Mouse (Mus musculus): ENCODE measurements around the gene Gabpb2. TPM values are rescaled to one million over a fixed set of nuclear protein-coding genes. Genes with fewer than 3 reads are reported as not detected.

Gabpb2 gene
- total and polyA plus RNA-seq, 3 experiments: 72.2 to 92.8 (median 82.2) TPM

DNA sequence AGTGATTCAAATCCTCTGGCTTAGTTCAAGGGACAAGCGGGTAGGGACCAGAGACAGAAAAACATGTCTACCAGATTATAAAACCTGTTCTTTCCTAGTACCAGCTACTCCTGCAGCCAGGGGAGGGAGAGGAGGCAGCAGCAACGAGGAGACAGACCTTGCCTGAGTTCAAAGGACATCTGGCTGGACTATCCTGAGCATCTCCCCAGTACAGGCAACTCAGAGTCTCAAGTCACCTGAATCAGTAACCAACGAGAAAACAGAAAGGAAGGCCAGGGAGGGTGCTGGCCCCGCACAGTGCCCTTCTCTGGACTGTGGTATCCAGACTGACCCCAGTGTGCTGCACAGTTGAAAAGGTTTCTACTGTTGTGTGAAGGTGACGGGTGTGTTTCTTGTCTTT, 39.2 kb upstream of the Gabpb2 start:
- Histone ChIP-seq H3K27ac (ENCODE audit: control insufficient read depth, low read depth, low read length) (no peak overlapping the region), H3K79me2 (ENCODE audit: control insufficient read depth, insufficient read depth, low read length, poor library complexity) (no peaks in the 10 kb centered on the region), H3K36me3 (ENCODE audit: control insufficient read depth in 1 of 2, insufficient read depth in 2 of 2, low read length in 2 of 2) (peaks cover 0 to 22% of the 10 kb centered on the region in 2 experiments; a peak in 2 of 4 replicates), H3K9me3 (replicated peaks; ENCODE audit: insufficient read depth, low read length) (no peaks in the 10 kb centered on the region), H3K4me1 (ENCODE audit: control insufficient read depth in 1 of 2, insufficient read depth in 2 of 2, low read length in 2 of 2) (no peaks in the 10 kb centered on the region), H3K9ac (ENCODE audit: control insufficient read depth, low read depth, low read length, poor library complexity, severe bottlenecking) (no peak overlapping the region), H3K4me3 (ENCODE audit: control insufficient read depth in 1 of 2, insufficient read depth in 1 of 2, low read depth in 2 of 2, low read length in 2 of 2) (no peak overlapping the region), H3K27me3 (ENCODE audit: control insufficient read depth in 1 of 2, insufficient read depth in 2 of 2, low read length in 2 of 2) (no peaks in the 10 kb centered on the region)
- TF ChIP-seq NELFE (IDR thresholded peaks at IDR 0.05; ENCODE audit: low read depth, low read length): no peak
- TF ChIP-seq ZC3H11A (IDR thresholded peaks at IDR 0.05; ENCODE audit: low read depth, low read length): no peak
- no peak for TF ChIP-seq BHLHE40 (IDR thresholded peaks at IDR 0.05; ENCODE audit: borderline replicate concordance, low read depth, low read length)
- no peak for TF ChIP-seq CTCF (IDR thresholded peaks at IDR 0.05 in 2 of 3, conservative IDR thresholded peaks at IDR 0.05 in 1 of 3; ENCODE audit: control insufficient read depth in 1 of 3, insufficient read depth in 1 of 3, low read depth in 2 of 3, low read length in 3 of 3, poor library complexity in 1 of 3, severe bottlenecking in 1 of 3)
- no peak for TF ChIP-seq UBTF (IDR thresholded peaks at IDR 0.05; ENCODE audit: borderline replicate concordance, insufficient read depth, low read depth, low read length)
- no peak for TF ChIP-seq JUND (IDR thresholded peaks at IDR 0.05; ENCODE audit: low read depth, low read length)
- no peak for DNase-seq (ENCODE audit: low read depth, low spot score)

DNA sequence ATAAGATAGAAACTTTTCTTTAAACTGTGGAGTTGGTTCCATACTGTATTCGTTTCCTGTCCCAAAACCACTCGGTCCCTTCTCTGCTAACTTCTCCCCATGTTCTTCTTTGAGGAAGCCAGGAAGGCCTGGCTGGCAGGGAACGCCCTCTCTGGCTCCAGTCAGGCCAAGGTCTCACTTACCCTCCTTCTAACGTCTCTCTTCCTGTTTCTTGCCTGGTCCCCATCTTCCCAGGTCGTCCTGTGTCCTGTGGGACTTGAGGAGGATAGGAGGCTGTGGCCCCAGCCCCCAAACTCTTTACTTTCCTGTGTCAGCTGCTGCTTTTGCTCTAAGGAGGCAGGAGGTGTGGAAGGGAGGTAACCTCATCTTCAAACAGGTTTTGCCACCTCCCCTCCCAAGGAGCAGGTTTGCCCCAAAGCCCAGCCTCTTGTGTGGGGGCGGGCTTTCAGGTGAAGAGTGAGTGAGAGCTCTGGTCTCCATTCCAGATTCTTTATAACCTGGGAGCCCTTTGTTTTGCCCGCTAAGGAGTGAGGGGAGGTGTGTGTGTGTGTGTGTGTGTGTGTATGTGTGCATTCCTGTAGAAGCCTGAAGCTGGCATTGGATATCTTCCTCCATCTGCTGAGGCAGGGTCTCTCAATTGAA, 33.2 kb upstream of the Gabpb2 start, which contains the start of gene Bnipl:
Bnipl (minus strand) TSS at position 411 of the 642 bp plus-strand sequence.
- no peak within 1 kb of the TSS for H3K4me3 ChIP-seq (ENCODE audit: control insufficient read depth in 1 of 2, insufficient read depth in 1 of 2, low read depth in 2 of 2, low read length in 2 of 2)
- no peaks in the 10 kb centered on the region for H3K27me3 ChIP-seq (ENCODE audit: control insufficient read depth in 1 of 2, insufficient read depth in 2 of 2, low read length in 2 of 2)
- peaks cover 19 to 23% of the 10 kb centered on the region in 2 experiments for H3K4me1 ChIP-seq (ENCODE audit: control insufficient read depth in 1 of 2, insufficient read depth in 2 of 2, low read length in 2 of 2)
- no peak for DNase-seq (ENCODE audit: low read depth, low spot score)
- TF ChIP-seq EP300 (IDR thresholded peaks at IDR 0.05; ENCODE audit: low read depth in 1 of 2, low read length in 2 of 2): no peak
- no peak for TF ChIP-seq SMC3 (IDR thresholded peaks at IDR 0.05; ENCODE audit: low read depth, low read length)
- no peak for TF ChIP-seq KAT2A (conservative IDR thresholded peaks at IDR 0.05; ENCODE audit: low read depth, low read length)
- TF ChIP-seq JUND (IDR thresholded peaks at IDR 0.05; ENCODE audit: low read depth, low read length): no peak
- TF ChIP-seq ZC3H11A (IDR thresholded peaks at IDR 0.05; ENCODE audit: low read depth, low read length): no peak
- TF ChIP-seq CHD1 (IDR thresholded peaks at IDR 0.05; ENCODE audit: low read depth, low read length): no peak
- TF ChIP-seq ZNF384 (IDR thresholded peaks at IDR 0.05; ENCODE audit: low read depth, low read length): no peak
- TF ChIP-seq GABPA (IDR thresholded peaks at IDR 0.05; ENCODE audit: low read depth, low read length): no peak
- no peak for TF ChIP-seq HCFC1 (IDR thresholded peaks at IDR 0.05; ENCODE audit: low read depth, low read length)
- TF ChIP-seq POLR2A (IDR thresholded peaks at IDR 0.05; ENCODE audit: control insufficient read depth in 1 of 2, insufficient read depth in 1 of 2, low read depth in 1 of 2, low read length in 2 of 2, poor library complexity in 1 of 2): no peak
- no peak within 1 kb of the TSS for H3K9ac ChIP-seq (ENCODE audit: control insufficient read depth, low read depth, low read length, poor library complexity, severe bottlenecking)
- peaks cover 4 to 21% of the 10 kb centered on the region in 2 experiments for H3K36me3 ChIP-seq (ENCODE audit: control insufficient read depth in 1 of 2, insufficient read depth in 2 of 2, low read length in 2 of 2)
- no peak within 1 kb of the TSS for H3K27ac ChIP-seq (ENCODE audit: control insufficient read depth, low read depth, low read length)
- H3K9me3 ChIP-seq (replicated peaks; ENCODE audit: insufficient read depth, low read length): no peaks in the 10 kb centered on the region
- no peaks in the 10 kb centered on the region for H3K79me2 ChIP-seq (ENCODE audit: control insufficient read depth, insufficient read depth, low read length, poor library complexity)
